Mouse (Mus musculus) gastrocnemius, postnatal 36 days (tissue): ENCODE measurements around the gene Ndufs2. TPM values are rescaled to one million over a fixed set of nuclear protein-coding genes. Genes with fewer than 3 reads are reported as not detected.

ENCODE experiments used
- DNase-seq, 2 experiments: peaks; one replicate each; pipeline ENCODE4 v3.0.0; 2022
- intact Hi-C: fragments of 180-260 bp; cut with DNase I; formaldehyde crosslinking; loops from one replicate; pipeline ENCODE4 v1.15.1; 2025
- total RNA-seq, 2 experiments: library from RNA; stranded (reverse); gene quantifications; 2 replicates each; pipeline ENCODE4 v1.2.3; 2021

Gene Ndufs2
- total RNA-seq, 2 experiments from 2014 or later: 874 to 989 TPM

DNA sequence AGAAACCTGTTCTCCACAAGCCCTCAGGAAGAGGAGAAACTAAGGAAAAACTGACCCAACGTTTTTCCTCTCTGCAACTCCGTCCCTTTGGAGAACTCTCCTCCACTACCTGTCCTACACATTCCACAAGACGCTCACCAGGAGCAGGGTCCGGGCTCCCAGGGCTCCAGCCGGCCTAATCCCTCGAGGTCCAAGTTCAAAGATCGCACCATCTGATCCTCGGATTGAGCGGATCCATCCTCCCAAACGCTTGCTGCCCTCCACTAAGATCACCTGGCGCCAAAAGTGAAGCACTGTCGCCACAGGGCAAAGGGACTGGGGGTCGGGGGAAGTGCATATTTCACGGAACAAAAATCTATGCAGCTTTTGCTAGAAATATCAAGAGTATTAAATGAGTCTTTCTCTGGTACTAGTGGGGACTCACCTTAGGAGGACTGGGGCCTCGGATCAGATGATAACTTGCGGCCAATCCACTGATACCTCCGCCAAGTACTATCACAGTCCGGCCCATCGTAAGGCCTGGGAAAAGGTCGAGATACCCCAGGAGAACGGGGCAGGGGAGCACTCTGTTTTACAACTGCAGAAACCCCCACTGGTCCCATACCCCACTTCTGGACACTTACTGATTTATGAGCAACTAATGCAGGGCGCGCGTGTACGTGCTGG is 29.2 kb upstream of the Ndufs2 start:
- intact Hi-C loops: loop anchor here (10.0 kb wide), 1 partner anchor 166 kb away; the partner anchor contains the start of gene Cfap126
- DNase-seq: no peak

DNA sequence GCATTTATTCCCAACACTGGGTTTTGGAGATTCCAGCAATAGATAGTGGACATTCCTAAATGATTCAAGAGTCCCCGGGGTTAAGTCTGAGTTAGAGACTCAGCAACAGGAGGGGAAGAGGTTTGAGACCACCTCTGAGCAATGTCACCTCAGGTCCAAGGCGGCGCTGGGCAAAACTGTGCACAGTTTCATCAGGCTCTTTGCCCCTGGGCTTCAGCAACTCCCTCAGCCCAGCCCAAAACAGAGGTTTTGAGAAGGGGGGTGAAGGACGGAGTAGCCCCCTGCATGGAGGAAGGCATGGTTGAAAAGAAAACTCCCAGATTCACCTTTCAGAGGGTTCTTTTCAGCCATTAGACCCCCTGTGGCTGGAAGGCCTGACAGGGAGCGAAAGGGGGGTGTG is 28.5 kb upstream of the Ndufs2 start:
- DNase-seq: no peak
- intact Hi-C loops: loop anchor here (10.0 kb wide), 1 partner anchor 165 kb away; the partner anchor contains the start of gene Cfap126

DNA sequence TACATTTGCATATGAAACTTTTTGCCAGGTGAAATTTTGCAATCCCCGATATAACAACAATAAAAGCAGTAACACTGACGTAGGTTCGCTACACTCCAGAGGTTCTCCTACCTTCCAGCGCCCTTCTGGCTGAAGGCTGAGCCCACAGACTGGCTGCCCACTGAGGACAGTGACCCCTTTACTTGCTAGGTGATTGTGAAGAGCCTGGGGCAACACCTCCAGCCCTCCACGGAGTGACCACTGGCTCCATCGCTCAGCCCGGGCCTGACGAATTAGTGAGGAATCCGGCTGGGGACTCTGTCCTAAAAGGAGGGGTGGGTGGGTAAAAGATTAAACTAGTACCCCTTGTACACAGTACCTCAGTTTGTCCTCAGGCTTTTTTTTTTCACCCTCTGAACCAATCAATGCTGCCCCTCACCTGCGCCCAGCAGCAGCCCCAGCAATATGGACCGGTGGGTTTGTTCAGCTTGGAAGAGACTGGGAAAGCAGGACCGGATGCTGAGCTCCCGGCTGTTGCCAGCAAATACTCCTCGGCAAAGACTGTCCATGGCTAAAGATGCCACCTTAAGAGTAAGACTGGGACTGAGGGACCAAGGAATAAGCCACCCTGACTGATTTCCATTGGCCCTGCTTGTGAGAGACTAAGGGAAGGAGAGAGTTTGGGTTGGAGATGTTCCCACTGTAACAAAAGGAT is 28.0 kb upstream of the Ndufs2 start:
- intact Hi-C loops: no loop called here
- DNase-seq: no peak

DNA sequence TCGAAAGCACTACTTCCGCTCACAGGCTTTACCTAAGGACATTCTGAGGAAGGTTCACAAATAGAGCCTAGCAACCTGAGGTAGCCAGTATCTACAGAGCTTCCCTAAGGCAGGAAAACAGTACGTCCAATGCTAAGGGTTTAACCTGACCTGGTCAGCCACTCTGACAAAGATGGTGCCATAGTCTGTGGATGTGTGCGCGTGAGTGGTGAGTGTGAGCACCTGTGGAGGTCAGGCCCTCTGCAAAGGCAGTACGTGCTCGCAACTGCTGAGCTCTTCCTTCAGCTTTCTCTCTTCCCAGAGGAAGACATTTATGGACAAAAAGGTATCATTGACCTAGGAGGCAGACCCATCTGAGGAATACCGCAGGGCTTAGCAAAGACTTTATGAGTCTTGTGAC is 27.2 kb upstream of the Ndufs2 start:
- intact Hi-C loops: no loop called here

DNA sequence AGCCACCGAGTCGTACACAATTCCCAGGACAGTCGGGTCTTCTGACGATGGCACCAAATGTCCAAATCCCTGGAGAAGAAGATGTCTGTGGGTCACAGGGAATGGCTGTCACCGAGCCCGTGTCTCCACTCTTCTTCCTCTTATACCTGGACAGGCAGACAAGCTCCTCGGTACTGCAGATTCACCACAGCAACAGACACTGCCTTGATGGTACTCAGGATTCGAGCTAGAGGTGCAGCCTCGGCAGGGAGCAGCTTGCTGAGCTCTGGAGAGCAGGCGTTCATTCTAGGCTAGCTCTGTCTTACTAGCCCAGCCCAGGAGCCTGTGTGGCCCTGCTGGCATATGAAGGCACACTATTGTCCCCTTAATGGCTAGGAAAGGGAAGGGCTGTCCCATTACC is 26.5 kb upstream of the Ndufs2 start:
- intact Hi-C loops: no loop called here
- no peak for DNase-seq

More for the DNA sequence above, 27.2 kb upstream of the Ndufs2 start:
- DNase-seq: no peak

DNA sequence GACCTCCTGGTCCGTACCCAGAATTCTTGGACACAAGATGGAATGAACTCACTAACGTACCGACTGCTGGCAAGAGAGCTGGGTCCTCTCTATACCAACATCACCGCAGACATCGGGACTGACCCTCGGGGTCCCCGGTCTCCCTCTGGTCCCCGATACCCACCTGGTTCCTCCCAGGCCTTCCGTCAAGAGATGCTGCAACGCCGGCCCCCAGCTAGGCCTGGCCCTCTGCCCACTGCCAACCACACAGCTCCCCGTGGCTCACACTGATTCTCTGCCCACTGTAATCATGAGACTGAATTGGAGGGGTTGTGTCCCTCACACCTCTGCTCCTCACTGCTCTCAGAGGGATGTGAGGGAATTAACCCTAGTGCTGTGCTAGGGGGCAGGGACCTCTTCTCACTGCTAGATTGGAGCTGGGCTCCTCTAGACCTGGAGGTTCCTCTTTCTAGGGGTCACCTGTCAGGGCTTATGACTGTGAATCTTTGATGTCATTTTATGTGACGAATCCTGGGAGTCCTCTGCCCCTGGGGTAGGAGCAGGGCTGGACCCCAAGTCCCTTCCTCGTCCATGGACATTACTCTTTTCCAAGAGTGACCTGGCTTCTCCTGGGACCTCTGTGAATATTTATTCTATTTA is 25.0 kb upstream of the Ndufs2 start:
- intact Hi-C loops: no loop called here
- DNase-seq: no peak

DNA sequence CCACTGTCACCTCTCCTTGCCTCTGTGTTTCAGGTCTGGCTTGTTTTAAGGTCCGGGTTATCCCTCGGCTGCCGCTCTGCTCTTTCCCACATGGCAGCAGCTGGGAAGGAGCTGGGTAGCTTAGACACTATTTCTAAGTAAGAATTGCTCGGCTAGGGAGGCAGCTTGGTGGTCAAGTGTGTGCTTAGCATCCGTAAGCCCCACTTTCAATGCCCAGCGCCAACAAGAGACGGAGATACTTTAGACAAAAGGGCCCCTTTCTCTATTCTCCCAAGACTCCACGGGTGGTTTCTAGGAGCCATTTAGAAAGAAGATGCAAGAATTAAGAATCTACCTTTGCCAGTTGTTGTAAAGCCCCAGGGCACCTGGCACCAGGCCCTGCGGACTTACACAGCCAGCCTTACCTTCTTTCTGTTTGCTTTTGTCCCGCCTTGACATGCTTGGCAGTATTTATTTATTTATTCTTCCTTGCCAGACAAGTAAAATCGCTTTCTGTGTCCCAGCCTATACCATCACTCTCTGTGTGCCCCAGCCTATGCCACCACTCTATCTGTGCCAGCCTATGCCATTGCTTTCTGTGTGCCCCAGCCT is 24.1 kb upstream of the Ndufs2 start:
- intact Hi-C loops: no loop called here

DNA sequence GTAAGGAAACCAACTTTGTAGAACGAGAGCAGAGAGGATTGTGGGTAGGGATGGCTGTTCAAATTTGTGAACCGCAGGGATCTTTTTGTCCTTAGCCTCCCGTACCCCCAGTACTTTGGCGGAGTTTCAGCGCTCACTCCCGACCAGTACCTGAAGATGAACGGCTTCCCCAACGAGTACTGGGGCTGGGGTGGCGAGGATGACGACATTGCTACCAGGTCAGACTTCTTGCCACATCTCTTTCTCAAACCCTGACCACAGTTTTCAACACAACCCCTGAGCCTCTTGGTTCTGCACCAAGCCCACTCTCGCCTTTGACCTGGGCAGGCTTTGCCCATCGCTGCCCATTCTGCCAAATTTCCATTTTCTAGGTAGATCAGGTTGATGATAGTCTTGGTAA is 23.0 kb upstream of the Ndufs2 start:
- DNase-seq: no peak
- intact Hi-C loops: no loop called here

More for the DNA sequence above, 24.1 kb upstream of the Ndufs2 start:
- DNase-seq: no peak

DNA sequence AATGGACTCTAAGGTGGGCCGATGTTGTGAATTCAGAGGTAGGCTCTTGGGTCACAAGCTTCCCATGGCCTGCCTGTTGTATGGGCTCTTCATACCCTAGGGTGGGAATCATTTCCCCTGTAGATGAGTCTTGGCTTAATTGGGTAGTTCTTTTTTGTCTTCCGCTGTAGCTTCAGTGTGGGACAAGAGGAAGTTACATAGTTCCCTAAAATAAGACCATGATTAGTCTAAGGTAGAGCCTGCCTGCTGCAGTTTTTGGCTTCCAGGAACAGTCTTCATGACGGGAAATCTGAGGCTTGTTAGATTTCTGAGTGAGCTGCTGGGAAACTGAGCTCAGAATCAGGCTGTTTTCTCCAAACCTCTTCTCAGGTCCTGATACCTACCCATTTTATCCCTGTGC is 20.9 kb upstream of the Ndufs2 start:
- intact Hi-C loops: no loop called here
- no peak for DNase-seq

DNA sequence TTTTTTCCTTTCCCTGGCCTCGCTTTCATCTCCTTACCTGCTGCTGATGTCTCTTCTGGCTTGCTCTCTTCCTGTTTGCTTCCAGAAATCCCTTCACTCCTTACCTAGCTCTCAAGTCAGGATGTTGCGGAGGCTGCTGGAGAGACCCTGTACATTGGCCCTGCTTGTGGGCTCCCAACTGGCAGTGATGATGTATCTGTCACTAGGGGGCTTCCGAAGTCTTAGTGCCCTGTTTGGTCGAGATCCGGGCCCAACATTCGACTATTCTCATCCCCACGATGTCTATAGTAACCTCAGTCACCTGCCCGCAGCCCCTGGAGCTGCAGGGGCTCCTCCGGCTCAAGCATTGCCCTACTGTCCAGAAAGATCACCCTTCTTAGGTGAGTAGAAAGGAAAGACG is 20.4 kb upstream of the Ndufs2 start:
- intact Hi-C loops: no loop called here
- DNase-seq: no peak

DNA sequence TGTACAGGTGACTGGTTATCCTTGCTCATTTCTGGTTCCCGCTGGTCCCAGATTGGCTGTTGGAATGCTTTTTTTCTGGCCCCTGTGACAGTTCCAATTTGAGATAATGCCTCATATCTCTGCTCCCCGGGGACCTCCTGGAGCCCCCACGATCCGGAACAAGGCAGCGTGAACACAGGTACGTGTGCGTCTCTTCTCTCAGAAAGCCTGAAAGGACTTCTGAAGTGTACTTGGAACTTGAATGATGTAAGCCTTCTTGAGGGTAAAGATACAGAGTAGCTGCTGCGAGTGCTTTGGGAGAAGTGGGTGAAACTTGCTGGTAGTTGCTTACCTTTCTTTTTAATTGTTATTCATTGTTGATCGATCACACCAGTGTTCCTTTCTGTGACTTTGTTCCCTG is 20.0 kb upstream of the Ndufs2 start:
- no peak for DNase-seq
- intact Hi-C loops: no loop called here

DNA sequence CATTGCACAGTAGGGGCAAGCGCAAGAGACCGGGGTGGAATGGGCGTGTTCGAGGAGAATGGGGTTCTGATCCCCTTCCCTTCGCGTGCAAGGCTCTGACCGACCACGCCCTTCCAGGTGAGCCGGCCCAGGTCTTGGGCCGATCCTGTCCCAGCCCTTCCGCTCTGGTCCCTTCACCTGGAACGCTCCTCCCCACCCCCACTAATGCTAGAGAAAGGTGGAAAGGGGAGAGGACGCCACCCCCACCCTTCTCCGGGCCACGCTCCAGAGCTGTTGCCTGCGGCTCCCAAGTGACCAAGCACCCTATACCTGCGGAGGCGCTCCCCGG is 19.3 kb upstream of the Ndufs2 start:
- DNase-seq: no peak
- intact Hi-C loops: no loop called here

DNA sequence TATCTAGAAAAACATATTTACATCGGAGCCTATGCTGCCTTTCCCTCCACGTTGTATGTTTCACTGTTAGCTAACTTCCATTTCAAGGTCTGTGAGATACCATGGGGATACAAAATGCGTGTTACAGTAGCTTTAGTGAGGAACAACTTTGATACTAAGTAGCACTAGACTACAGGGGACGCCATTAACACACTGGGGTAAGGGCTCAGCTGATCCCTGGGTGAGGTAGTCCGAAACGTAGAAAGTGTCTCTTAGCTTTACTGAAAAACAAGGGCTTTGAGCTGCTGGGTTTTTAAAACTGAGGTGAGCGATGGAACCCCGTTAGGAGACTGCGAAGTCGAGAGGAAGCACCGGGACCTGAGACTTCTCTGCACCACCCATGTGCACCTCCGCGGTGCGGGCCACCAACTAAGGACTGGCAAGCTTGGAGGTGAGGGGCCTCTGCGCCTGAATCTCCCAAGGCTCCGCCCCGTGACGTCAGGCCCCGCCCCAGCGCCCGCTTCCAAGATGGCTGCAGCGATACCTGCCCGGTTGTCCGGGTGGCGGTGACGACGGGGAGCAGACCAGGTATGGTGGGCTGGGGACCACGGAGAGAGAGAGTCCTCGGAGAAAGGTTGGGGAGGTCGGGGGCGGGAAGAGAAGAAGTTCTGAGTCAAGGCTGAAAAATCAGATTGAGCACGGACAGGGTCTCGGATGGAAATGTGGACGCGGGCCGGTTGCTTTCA is 18.8 kb upstream of the Ndufs2 start, which contains the start of gene B4galt3:
B4galt3 (plus strand) TSS at position 481 of the 725 bp plus-strand sequence.
- intact Hi-C loops: no loop called here
- peak; percentile 93 to 96 for DNase-seq

DNA sequence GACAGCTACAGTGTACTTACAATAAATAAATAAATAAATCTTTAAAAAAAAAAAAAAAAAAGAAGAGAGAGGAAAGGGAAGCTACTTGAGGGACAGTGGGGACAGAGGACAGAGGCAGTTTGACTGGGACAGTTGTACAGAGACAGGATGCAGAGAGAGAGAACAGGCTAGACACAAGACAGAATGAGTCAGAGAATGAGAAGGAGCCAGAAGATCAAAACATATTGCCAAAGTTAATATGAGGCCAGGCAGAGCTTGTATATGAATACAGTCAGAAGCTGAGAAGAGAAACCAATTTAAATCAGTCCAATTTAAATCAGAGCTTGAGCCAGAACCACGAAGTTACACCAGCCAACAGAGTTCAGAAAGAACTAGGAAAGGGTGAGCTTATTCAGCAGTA is 17.2 kb upstream of the Ndufs2 start:
- intact Hi-C loops: no loop called here
- DNase-seq: no peak

DNA sequence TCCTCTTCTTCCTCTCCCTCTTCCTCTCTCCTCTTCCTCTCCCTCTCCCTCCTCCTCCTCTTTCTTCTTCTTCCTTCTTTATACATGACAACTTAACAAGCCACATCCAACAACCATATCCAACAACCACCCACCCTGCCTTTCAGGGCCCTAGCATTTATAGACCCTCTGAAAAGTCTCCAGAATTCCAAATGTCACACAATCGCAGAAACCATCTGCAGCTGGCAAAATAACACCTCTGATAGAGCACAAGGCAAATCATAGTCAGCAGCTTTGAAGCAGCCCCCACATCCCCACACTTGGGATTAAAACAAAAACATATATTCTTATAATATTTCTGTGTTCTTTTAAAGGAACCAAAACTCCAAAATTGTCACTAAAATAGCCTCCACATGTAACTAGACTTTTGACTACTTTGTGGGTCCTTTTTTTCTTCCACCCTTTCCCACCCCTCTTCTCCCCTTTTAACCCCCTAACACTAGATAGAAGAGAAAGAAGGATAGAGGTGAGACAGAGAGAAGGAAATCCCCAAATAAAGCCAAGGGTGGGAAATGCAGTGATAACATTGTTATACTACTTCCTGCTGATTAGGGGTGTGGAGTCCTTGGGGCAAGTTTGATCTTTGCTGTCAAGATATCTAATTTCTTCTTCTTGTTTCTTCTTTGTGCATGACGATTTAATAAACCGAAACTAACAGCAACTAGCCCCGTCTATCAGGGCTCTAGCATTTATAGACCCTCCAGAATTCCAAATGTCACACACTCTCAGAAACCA is 15.0 kb upstream of the Ndufs2 start:
- no peak for DNase-seq
- intact Hi-C loops: no loop called here

DNA sequence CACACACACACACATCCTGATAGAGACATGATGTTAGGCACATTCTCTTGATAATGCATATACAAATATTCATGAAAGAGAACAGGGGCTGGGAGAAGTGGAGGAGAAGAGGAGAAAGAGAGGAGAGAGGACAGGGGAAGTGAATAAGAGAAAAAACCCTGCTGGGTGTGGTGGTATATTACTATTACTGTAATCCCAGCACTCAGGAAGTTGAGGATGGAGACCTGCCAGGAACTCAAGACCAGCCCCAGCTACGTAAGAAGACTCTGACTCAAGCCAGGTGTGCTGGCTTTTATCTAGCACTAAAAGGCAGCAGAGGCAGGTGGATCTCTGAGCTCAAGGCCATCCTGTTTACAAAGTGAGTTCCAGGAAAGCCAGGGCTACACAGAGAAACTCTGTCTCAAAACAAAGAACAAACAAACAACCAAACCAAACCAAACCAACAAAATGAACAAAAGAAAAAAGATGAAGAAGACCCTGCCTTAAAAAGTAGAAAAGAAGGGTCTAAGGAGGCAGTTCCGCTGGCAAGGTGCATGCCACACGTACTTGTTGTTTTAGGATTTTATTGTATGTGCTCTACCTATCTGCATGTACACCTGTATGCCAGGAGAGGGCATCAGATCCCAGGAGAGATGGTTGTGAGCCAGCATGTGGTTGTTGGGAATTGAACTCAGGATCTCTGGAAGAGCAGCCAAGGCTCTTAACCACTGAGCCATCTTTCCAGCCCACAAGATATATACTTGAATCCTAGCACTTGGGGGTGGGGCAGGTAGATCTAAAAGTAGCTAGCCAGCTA is 12.7 kb upstream of the Ndufs2 start:
- intact Hi-C loops: no loop called here
- DNase-seq: no peak

DNA sequence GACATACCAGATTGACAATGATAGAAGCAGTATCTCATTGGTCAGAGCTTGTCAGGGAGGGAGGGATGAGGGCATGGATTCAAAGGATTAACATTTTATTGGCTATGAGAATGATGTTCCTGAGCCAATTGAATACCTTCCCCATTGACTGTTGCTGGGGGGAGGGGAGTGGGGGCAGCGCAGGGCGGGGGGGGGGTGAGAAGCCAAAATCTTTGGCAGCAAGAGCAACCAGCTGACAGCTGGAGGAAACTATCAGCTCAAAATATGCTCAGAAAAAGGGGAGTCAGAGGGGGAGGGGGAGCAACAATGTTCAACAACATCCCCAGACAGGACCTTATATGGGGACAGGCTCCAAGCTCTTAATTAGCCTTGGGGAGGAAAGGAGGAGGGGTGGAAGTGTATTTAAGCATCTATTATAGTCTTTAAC is 12.0 kb upstream of the Ndufs2 start:
- no peak for DNase-seq
- intact Hi-C loops: no loop called here

DNA sequence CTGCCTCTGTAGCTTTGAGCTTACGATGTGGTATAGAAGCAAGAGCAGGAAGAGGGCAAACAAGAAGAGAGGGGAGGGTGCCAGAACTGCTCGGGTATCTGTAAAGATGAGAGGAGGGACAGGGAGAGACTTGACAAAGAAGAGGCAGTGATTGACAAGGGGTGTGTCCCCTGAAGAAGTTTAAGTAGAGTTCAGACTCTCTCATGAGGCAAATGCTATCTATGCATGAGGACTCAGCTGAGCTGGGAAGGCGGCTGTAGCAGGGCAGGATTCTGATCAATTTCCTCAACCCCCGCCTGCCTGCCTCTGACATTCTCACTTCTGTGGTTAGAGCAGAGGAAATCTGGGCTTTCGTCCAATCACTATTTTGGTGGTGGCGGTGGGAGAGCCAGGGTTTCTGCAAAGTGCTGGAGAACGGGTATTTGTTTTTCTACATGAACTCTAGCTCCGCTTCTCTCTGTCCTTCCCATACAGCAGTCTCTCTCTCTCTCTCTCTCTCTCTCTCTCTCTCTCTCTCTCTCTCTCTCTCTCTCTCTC is 11.5 kb upstream of the Ndufs2 start:
- intact Hi-C loops: no loop called here
- peak in 1 of 2 experiments; percentile 59 for DNase-seq

DNA sequence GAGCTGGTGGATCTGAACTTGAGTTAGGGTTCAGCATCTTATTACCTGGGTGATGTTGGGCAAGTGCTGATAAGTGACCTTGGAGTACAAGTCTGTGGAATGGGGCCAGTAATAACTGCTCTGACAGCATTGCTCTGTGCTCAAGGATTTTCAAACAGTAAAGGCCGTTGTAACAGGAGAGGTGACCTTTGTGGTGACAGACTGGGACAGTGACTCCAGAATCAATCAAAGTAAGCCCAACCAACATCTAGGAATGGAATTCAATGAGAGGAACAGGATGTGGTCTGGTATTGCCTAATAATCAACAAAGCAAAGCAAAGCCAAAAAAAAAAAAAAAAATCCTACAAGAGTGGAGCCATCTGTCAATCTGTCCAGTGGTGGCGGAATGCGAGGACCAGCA is 9.1 kb upstream of the Ndufs2 start:
- intact Hi-C loops: no loop called here

More for the DNA sequence above, 9.1 kb upstream of the Ndufs2 start:
- DNase-seq: no peak
